Mouse (Mus musculus) hindbrain, embryonic 14.5 days (tissue): ENCODE measurements around the gene Gm5936. TPM values are rescaled to one million over a fixed set of nuclear protein-coding genes. Genes with fewer than 3 reads are reported as not detected.
"Not testable (repeated sequence)": the region's sequence is repeated elsewhere in the genome, so short reads cannot be mapped to it uniquely, and the experiment has no call there.

ENCODE experiments used
- ATAC-seq: fragments of 200-750 bp; cut with Nextera tagmentation; 2 replicates; pipeline ENCODE4 v1.8.0; 2017; ENCODE audit warnings: moderate number of reproducible peaks, mild to moderate bottlenecking, moderate TSS enrichment, moderate library complexity; ENCODE audit not compliant: low FRiP score
- DNase-seq: peaks from one replicate; pipeline ENCODE4 v3.0.0-alpha.2; 2015; ENCODE audit warnings: low spot score
- H3K27ac ChIP-seq: fragments of 300-500 bp; sonication (generic); 2 replicates; pipeline ENCODE4 v1.5.1; 2014; ENCODE audit warnings: mild to moderate bottlenecking, moderate library complexity
- H3K27me3 ChIP-seq: fragments of 300-500 bp; sonication (generic); 2 replicates; pipeline ENCODE4 v1.6.1; 2014; ENCODE audit warnings: mild to moderate bottlenecking, low read length, mixed read lengths; ENCODE audit not compliant: control insufficient read depth, insufficient read depth
- H3K36me3 ChIP-seq: fragments of 300-500 bp; sonication (generic); replicated peaks from 2 replicates; pipeline ENCODE4 v1.6.1; 2014; ENCODE audit not compliant: control insufficient read depth, insufficient read depth
- H3K4me1 ChIP-seq: fragments of 300-500 bp; sonication (generic); replicated peaks from 2 replicates; pipeline ENCODE4 v1.6.1; 2014; ENCODE audit warnings: antibody characterized with exemption, low read length, mixed read lengths; ENCODE audit not compliant: control insufficient read depth, insufficient read depth
- H3K4me2 ChIP-seq: fragments of 300-500 bp; sonication (generic); replicated peaks from 2 replicates; pipeline ENCODE4 v1.6.1; 2014; ENCODE audit warnings: mild to moderate bottlenecking, moderate library complexity
- H3K4me3 ChIP-seq: fragments of 300-500 bp; sonication (generic); replicated peaks from 2 replicates; pipeline ENCODE4 v1.5.1; 2014; ENCODE audit warnings: mild to moderate bottlenecking, low read length
- H3K9ac ChIP-seq: fragments of 300-500 bp; sonication (generic); 2 replicates; pipeline ENCODE4 v1.6.1; 2014
- H3K9me3 ChIP-seq: fragments of 300-500 bp; sonication (generic); 2 replicates; pipeline ENCODE4 v1.6.1; 2016; ENCODE audit warnings: low read length; ENCODE audit not compliant: control insufficient read depth
- WGBS: fragments of 180-500 bp; shearing (Covaris S2); extraction: QIAGEN DNeasy Blood & Tissue Kit; methylation state at CpG from one replicate; pipeline ENCODE4 v1.1.7; 2014; 5-methylcytosine and 5-hydroxymethylcytosine counted together
- polyA plus RNA-seq: library from polyadenylated mRNA; unstranded; fragments of >200 nt; fragmentation: Nextera tagmentation; extraction: Ambion mirVana; gene quantifications from 2 replicates; pipeline ENCODE4 v1.2.1, GENCODE M21; 2014

Gm5936 gene
- polyA plus RNA-seq: 0.12 and 0.13 TPM in 2 replicates

GRCm38 (mm10) chrX:74836842-74837522 is at the start of gene Gm5936:
Gm5936 (plus strand) TSS chrX:74837196.
- H3K9ac ChIP-seq, H3K4me2 ChIP-seq, H3K27ac ChIP-seq, H3K36me3 ChIP-seq, H3K4me1 ChIP-seq, H3K27me3 ChIP-seq, H3K4me3 ChIP-seq, H3K9me3 ChIP-seq: not testable (repeated sequence)
- 50% methylated on average over 2 of the region's 5 CpGs for WGBS
- DNase-seq (peak; percentile 21), ATAC-seq (peak; percentile 51; the same call in 1 of the 2 replicates)

DNA sequence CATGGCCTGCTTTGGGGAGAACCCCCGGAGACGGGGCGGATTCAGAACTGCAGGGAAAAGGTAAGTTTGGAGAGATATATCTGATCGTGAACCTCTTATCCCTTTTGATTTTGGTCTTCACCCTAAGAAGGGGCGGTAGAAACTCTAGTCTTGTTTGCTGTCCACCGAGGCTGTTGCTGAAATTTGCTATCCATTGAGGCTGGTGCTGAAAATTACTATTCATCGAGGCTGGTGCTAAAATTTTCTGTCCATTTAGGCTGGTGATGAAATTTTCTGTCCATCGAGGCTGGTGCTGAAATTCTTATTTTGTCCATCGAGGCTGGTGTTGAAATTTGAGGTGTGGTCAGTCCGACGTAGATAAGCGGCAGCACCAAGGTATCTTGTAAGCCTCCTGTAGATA is 19.1 kb downstream of the Gm5936 start:
- not testable (repeated sequence) for H3K9me3 ChIP-seq, H3K27ac ChIP-seq, H3K9ac ChIP-seq, H3K4me1 ChIP-seq, H3K4me3 ChIP-seq, H3K27me3 ChIP-seq, H3K36me3 ChIP-seq, DNase-seq, H3K4me2 ChIP-seq, ATAC-seq
- WGBS: 91% methylated on average over 12 of the region's 12 CpGs

GRCm38 (mm10) chrX:74880123-74880522 is 43.1 kb downstream of the Gm5936 start:
- ATAC-seq: not testable (repeated sequence)

More at GRCm38 (mm10) chrX:74880123-74880522, 43.1 kb downstream of the Gm5936 start:
- 52% methylated on average over 3 of the region's 6 CpGs for WGBS
- H3K9me3 ChIP-seq, H3K4me1 ChIP-seq, H3K36me3 ChIP-seq, H3K27me3 ChIP-seq, H3K4me2 ChIP-seq, H3K4me3 ChIP-seq, H3K27ac ChIP-seq, DNase-seq, H3K9ac ChIP-seq: not testable (repeated sequence)

Other genes starting within 250 kb of the Gm5936 start
- not detected in 2 replicates for gene Olfr1325, start 244.5 kb upstream of the Gm5936 start, polyA plus RNA-seq
- gene Gm5640, start 191.6 kb upstream of the Gm5936 start, polyA plus RNA-seq: 0.10 and 0.41 TPM in 2 replicates
- not detected in 2 replicates for gene Gm6890, start 96.3 kb upstream of the Gm5936 start, polyA plus RNA-seq
- gene Gab3, start 248.3 kb downstream of the Gm5936 start, polyA plus RNA-seq: 2.4 TPM in 2 replicates